Mouse (Mus musculus): ENCODE data around the gene Trappc1. TPM values are rescaled to one million over a fixed set of nuclear protein-coding genes. Genes with fewer than 3 reads are reported as not detected.
A peak's percentile ranks its signal among the peaks of the same experiment; 100 is the strongest.
"Not testable (repeated sequence)": the region's sequence is repeated elsewhere in the genome, so short reads cannot be mapped to it uniquely, and the experiment has no call there.

The Trappc1 gene
- polyA plus RNA-seq, 1 experiment from 2014 or later = 185 TPM

DNA sequence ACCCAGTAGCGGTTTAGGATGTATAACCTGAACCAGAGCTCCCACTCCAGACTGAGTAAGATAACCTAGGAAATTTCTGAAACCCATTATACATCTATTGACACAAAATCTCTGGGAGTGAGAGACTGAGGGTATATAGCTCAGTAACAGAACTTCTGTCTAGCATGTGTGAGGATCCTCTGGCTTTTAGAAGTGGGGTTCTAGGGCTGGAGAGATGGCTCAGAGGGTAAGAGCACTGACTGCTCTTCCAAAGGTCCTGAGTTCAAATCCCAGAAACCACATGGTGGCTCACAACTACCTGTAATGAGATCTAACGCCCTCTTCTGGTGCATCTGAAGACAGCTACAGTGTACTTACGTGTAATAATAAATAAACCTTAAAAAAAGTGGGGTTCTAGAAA, 5.8 kb upstream of the Trappc1 start:
- H3K9ac ChIP-seq; H3K4me3 ChIP-seq (replicated peaks); H3K27me3 ChIP-seq; H3K4me2 ChIP-seq; ATAC-seq (ENCODE audit: low FRiP score); H3K27ac ChIP-seq; H3K9me3 ChIP-seq: not testable (repeated sequence)
- 92% methylated on average over 3 of the region's 3 CpGs for WGBS
- H3K4me1 ChIP-seq = peaks cover 19% of the 10 kb centered on the region
- H3K36me3 ChIP-seq (replicated peaks) = peaks cover 65% of the 10 kb centered on the region

DNA sequence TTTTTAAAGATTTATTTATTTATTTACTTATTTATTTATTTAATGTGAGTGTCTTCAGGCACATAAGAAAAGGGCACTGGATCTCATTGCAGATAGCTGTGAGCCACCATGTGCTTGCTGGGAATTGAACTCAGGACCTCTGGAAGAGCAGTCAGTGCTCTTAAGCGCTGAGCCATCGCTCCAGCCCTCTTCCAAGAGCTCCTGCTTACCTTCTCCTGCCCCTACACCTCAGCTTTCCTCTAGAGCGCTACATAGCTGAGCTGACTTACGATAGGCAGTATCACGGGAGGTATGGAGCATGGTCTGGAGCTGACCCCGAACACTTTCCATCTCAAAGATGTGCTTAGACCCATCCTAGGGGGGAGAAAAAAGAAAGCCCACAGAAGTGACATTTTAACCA, 2.2 kb upstream of the Trappc1 start:
- no peak for ATAC-seq (ENCODE audit: low FRiP score)
- peaks cover 36% of the 10 kb centered on the region for H3K36me3 ChIP-seq (replicated peaks)
- peaks cover 3% of the 10 kb centered on the region for H3K27me3 ChIP-seq
- peak overlapping the region; percentile 85; the same call in 1 of the 2 replicates for H3K9ac ChIP-seq
- 0 out of 2 replicates have a peak overlapping the region, but pooled peaks have one; percentile 1 for H3K27ac ChIP-seq
- WGBS = 96% methylated on average over 6 of the region's 6 CpGs
- H3K9me3 ChIP-seq = no peaks in the 10 kb centered on the region
- no peak overlapping the region for H3K4me3 ChIP-seq (replicated peaks)
- H3K4me2 ChIP-seq = peak overlapping the region; percentile 79
- peaks cover 43% of the 10 kb centered on the region for H3K4me1 ChIP-seq

DNA sequence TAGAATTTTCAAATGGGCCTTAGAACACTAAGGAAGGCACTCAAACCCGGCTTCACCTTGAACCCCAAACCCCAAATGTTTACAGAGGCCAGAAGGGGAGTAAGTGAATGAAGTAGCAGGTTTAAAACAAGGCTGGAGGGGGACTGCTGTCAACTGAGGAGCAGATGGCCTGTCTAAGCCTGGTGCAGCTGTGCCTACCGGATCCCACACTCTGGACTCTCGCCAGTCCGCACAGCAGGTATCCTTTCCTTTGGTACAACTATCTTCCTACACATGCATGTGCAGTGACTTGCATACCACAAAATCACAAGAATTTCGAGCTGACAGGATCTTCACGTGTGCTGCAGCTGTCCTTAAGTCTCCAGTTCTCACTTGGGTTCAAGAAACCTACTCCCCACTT, 1.8 kb upstream of the Trappc1 start:
- Histone ChIP-seq H3K36me3 (replicated peaks) (peaks cover 36% of the 10 kb centered on the region), H3K9ac (peak overlapping the region; percentile 85), H3K4me1 (peaks cover 48% of the 10 kb centered on the region), H3K9me3 (no peaks in the 10 kb centered on the region), H3K4me2 (peak overlapping the region; percentile 79), H3K27ac (0 out of 2 replicates have a peak overlapping the region, but pooled peaks have one; percentile 1), H3K27me3 (peaks cover 7% of the 10 kb centered on the region), H3K4me3 (replicated peaks) (peak overlapping the region; percentile 62)
- WGBS = 59% methylated on average over 6 of the region's 6 CpGs
- ATAC-seq (ENCODE audit: low FRiP score) = no peak

DNA sequence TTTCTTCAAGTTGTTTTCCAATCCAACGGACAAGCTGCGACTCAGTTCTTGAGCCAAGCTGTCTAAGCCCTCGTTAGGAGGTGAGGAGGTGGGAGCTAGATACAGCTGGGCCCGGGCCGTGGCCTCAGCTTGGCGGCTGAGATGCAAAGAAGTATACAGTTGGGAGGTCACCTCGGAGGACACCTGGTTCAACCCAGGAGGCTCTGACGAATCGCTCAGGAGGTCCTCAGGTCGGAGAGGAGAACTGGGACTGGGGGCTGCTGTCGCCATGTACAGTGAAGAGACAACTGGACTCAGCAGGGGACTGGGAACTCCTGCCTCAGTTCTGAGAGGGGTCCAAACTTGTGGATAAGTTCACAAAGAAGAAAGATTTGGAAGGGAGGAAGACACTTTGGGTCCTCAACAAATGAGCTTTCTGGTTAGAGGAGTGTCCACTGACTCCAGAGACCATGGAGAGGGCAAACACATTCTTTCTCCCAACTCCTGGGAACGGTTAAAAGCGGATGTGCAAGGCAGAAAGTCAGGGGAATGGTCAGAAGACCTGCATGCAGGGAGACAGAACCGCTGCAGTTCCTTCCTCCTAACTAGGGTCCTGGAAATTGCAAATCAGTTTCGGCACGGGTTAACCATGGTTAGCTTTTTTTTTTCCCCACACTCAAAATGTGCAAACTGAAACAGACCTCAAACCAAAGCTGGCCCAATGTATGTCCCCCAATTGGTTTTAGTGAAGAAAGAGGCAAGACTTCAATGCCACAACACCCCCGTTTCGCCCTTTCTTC, 898 bp upstream of the Trappc1 start:
- H3K4me2 ChIP-seq = peak overlapping the region; percentile 79
- H3K27me3 ChIP-seq = peaks cover 16% of the 10 kb centered on the region
- peaks cover 51% of the 10 kb centered on the region for H3K4me1 ChIP-seq
- ATAC-seq (ENCODE audit: low FRiP score) = no peak
- WGBS = 15% methylated on average over 18 of the region's 18 CpGs
- H3K36me3 ChIP-seq (replicated peaks) = peaks cover 28% of the 10 kb centered on the region
- peak overlapping the region; percentile 91 for H3K27ac ChIP-seq
- peak overlapping the region; percentile 85 for H3K9ac ChIP-seq
- H3K4me3 ChIP-seq (replicated peaks) = peak overlapping the region; percentile 62
- H3K9me3 ChIP-seq = no peaks in the 10 kb centered on the region

DNA sequence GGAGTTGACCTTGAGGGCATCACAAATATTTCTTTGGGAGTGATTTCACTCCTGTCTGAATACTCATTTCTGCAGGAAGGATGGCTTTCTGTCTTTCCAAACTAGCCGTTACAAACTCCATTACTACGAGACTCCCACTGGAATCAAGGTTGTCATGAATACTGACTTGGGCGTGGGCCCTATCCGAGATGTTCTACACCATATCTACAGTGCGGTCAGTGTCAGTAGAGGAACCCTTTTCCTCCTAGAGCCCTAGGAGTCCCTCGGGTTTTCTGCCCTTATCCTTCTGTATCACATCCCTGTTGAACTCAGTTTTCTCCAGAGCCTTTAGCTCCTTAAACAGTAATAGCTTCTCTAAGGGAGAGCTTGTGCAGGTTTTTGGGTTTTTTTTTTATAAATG, 969 bp downstream of the Trappc1 start:
- no peak for ATAC-seq (ENCODE audit: low FRiP score)
- Histone ChIP-seq H3K4me2 (peak overlapping the region; percentile 79), H3K9me3 (no peaks in the 10 kb centered on the region), H3K9ac (0 out of 2 replicates have a peak overlapping the region, but pooled peaks have one; percentile 67), H3K36me3 (replicated peaks) (peaks cover 10% of the 10 kb centered on the region), H3K4me3 (replicated peaks) (peak overlapping the region; percentile 62), H3K27ac (no peak overlapping the region), H3K27me3 (peaks cover 34% of the 10 kb centered on the region), H3K4me1 (peaks cover 51% of the 10 kb centered on the region)
- 83% methylated on average over 6 of the region's 6 CpGs for WGBS

DNA sequence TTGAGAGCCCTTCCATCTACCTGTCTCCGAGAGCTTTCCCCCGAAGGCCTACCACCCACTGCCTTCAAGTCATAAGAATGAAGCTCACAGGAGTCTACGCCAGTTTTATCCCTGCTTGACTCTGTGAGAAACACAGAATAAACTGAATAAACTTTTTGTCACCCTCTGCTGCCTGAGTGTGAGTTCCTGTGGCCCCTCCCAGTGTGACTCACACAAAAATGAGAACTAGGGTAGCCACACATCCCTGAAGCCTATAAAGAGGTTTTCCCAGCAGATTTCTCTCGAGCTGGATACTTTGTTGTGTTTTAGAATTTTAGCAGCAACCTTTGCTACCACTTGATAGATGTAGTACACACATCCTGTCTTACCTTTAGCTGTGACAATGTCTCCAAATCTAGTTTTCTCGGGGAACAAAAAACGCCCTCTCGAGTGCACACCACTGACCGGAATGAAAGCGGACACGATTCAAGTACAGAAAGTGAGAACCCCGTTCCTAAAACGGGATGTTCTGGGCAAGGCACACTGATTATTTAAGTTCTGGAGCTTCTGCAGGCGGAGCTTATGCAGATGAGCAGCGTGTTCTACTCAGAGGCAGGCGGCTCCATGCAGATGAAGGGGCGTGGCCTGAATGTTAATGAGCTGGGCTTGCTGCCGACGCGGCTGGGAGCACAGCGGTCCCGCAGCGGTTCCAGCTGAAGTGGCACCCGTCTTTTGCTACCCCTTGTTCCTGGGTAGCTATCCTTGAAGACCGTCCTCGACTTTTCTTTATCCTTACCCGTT, 2.0 kb downstream of the Trappc1 start, which contains the start of gene Kcnab3:
Gene Kcnab3, plus strand, starts transcription at position 631 of the 780 bp plus-strand sequence.
- peaks cover 51% of the 10 kb centered on the region for H3K4me1 ChIP-seq
- peak within 1 kb of the TSS; percentile 33; the same call in 1 of the 2 replicates for H3K27ac ChIP-seq
- 11% methylated on average over 26 of the region's 26 CpGs for WGBS
- ATAC-seq (ENCODE audit: low FRiP score) = peak; percentile 62; the same call in 1 of the 2 replicates
- peak within 1 kb of the TSS; percentile 55 for H3K4me3 ChIP-seq (replicated peaks)
- H3K9me3 ChIP-seq = no peaks in the 10 kb centered on the region
- peak within 1 kb of the TSS; percentile 95 for H3K4me2 ChIP-seq
- no peaks in the 10 kb centered on the region; the same call in 1 of the 2 replicates for H3K36me3 ChIP-seq (replicated peaks)
- H3K9ac ChIP-seq = peak within 1 kb of the TSS; percentile 75
- H3K27me3 ChIP-seq = peaks cover 42% of the 10 kb centered on the region

DNA sequence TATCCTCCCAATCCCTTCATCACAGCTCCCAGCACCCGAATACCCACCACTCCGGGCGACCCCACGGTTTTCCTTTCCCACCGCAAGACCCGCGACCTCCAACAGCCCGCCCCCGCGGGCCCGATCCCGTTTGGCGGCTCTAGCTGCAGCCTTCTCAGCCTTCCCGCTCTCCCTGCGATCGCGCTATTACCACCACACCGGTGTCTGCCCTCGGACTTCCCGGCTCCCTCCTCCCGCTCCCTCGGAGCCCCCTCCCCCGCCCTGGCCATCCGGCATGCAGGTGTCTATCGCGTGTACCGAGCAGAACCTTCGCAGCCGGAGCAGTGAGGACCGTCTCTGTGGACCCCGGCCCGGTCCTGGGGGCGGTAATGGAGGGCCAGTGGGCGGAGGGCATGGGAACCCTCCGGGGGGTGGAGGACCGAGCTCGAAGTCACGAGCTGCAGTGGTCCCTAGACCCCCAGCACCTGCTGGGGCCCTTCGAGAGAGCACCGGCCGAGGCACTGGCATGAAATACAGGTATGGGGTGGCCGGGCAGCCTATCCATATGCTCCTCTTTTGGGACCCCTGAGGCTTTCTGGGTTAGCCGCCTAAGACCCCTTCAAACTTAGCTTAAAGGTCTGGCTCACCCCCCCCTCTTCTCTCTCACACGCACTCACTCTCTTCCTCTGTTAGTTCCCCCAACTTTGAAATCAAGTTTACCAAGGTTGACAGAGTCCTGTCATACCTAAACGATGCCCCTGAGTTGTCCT, 2.8 kb downstream of the Trappc1 start:
- Histone ChIP-seq H3K4me1 (peaks cover 51% of the 10 kb centered on the region), H3K4me2 (peak overlapping the region; percentile 95), H3K36me3 (replicated peaks) (no peaks in the 10 kb centered on the region), H3K27ac (peak overlapping the region; percentile 33; the same call in 1 of the 2 replicates), H3K27me3 (peaks cover 50% of the 10 kb centered on the region), H3K4me3 (replicated peaks) (peak overlapping the region; percentile 55), H3K9me3 (no peaks in the 10 kb centered on the region), H3K9ac (peak overlapping the region; percentile 75)
- 2% methylated on average over 44 of the region's 45 CpGs for WGBS
- peak; percentile 16; the same call in 1 of the 2 replicates for ATAC-seq (ENCODE audit: low FRiP score)

DNA sequence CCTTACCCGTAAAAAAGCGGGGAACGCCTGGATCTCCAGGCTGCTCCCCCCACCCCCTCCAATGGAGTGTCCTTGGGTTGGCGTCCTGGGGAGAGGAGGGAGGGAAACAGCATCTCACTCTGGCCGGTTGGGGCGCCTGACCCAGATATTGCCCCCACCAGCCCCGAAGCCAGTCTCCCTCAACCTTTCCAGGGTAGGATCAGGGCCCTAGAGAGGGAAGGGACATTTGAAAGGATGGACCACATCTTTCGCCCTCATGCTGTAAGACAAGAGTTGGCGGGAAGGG, 3.3 kb downstream of the Trappc1 start:
- ATAC-seq (ENCODE audit: low FRiP score) = no peak
- Histone ChIP-seq H3K27ac (no peak overlapping the region), H3K4me1 (peaks cover 50% of the 10 kb centered on the region), H3K4me2 (peak overlapping the region; percentile 95), H3K27me3 (peaks cover 50% of the 10 kb centered on the region), H3K4me3 (replicated peaks) (peak overlapping the region; percentile 55; the same call in 1 of the 2 replicates), H3K9me3 (no peaks in the 10 kb centered on the region), H3K9ac (0 out of 2 replicates have a peak overlapping the region, but pooled peaks have one; percentile 75), H3K36me3 (replicated peaks) (no peaks in the 10 kb centered on the region)
- 13% methylated on average over 9 of the region's 9 CpGs for WGBS

DNA sequence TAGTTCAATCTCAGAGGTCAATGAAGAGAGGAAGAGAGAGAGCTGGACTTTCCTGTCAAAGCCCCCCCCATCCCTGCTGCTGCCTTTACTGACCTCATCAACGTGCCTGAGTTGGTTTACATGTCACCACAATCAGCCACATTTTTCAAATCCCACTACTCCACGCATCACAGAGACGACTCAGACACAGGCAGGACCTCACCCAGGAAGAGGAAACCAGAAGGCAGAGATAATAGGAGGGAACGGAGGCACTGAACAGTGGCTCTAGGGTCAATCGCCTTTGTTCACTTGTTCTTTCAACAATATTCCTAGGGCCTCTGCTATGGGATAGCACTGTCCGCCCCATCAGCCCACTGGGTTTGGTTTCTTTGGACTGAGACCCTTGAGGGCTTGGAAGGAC, 3.9 kb downstream of the Trappc1 start:
- WGBS = 56% methylated on average over 6 of the region's 6 CpGs
- ATAC-seq (ENCODE audit: low FRiP score) = no peak
- Histone ChIP-seq H3K9me3 (no peaks in the 10 kb centered on the region), H3K27me3 (peaks cover 50% of the 10 kb centered on the region), H3K4me1 (peaks cover 50% of the 10 kb centered on the region), H3K9ac (no peak overlapping the region), H3K4me2 (no peak overlapping the region), H3K4me3 (replicated peaks) (no peak overlapping the region), H3K27ac (no peak overlapping the region), H3K36me3 (replicated peaks) (no peaks in the 10 kb centered on the region)

DNA sequence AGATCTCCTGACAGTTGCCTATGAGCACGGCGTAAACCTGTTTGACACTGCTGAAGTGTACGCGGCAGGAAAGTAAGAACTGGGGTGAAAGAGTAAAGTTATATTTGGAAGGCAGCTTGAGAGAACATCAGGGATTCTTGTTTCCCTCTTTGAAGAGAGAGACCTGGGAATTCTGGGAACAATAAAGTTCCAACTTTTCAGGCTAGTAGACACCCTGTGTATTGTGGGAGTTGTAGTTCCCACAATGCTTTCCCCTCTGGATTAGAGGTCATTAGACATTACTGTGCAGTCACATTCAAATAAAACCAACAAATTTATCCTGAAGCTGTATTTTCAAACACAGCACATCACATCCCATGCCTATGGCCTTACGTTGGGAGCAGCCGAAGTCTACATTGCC, 4.7 kb downstream of the Trappc1 start:
- H3K27ac ChIP-seq = no peak overlapping the region
- peaks cover 50% of the 10 kb centered on the region for H3K27me3 ChIP-seq
- H3K9ac ChIP-seq = no peak overlapping the region
- 92% methylated on average over 6 of the region's 6 CpGs for WGBS
- H3K36me3 ChIP-seq (replicated peaks) = no peaks in the 10 kb centered on the region
- H3K4me2 ChIP-seq = no peak overlapping the region
- no peak for ATAC-seq (ENCODE audit: low FRiP score)
- H3K4me3 ChIP-seq (replicated peaks) = no peak overlapping the region
- H3K4me1 ChIP-seq = peaks cover 48% of the 10 kb centered on the region
- no peaks in the 10 kb centered on the region for H3K9me3 ChIP-seq

DNA sequence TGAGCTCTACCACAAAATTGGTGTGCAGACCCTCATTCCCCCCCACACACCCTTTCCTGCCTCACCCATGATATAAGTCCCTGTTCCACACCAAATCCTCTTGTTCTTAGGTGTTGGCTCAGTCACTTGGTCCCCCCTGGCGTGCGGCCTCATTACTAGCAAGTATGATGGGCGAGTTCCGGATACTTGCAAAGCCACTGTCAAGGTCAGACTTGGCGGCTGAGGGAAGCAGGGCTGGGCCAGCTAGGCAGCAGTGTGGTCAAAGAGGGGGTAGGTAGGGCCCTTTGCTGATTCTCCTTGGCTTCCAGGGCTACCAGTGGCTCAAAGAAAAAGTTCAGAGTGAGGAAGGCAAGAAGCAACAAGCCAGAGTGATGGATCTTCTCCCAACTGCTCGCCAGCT, 7.4 kb downstream of the Trappc1 start:
- H3K4me3 ChIP-seq (replicated peaks) = peak overlapping the region; percentile 43; the same call in 1 of the 2 replicates
- no peak overlapping the region for H3K27ac ChIP-seq
- WGBS = 89% methylated on average over 6 of the region's 6 CpGs
- no peak overlapping the region for H3K9ac ChIP-seq
- peaks cover 30% of the 10 kb centered on the region for H3K4me1 ChIP-seq
- H3K9me3 ChIP-seq = no peaks in the 10 kb centered on the region
- peaks cover 50% of the 10 kb centered on the region for H3K27me3 ChIP-seq
- H3K36me3 ChIP-seq (replicated peaks) = no peaks in the 10 kb centered on the region
- peak overlapping the region; percentile 64; the same call in 1 of the 2 replicates for H3K4me2 ChIP-seq
- ATAC-seq (ENCODE audit: low FRiP score) = no peak

Data from forebrain, embryonic 12.5 days (tissue).